Mouse (Mus musculus) hindbrain, embryonic 11.5 days (tissue): ENCODE measurements around the gene Gabrb3. TPM values are rescaled to one million over a fixed set of nuclear protein-coding genes. Genes with fewer than 3 reads are reported as not detected.

Source experiments
- ATAC-seq: fragments of 200-750 bp; cut with Nextera tagmentation; 2 replicates; pipeline ENCODE4 v1.8.0; 2017; ENCODE audit warnings: mild to moderate bottlenecking, moderate TSS enrichment, moderate library complexity; ENCODE audit not compliant: low FRiP score
- DNase-seq: peaks from one replicate; pipeline ENCODE4 v3.0.0-alpha.2; 2015; ENCODE audit warnings: low spot score
- H3K27ac ChIP-seq: fragments of 300-500 bp; sonication (generic); 2 replicates; pipeline ENCODE4 v1.5.1; 2014; ENCODE audit warnings: mild to moderate bottlenecking, low read depth, low read length
- H3K27me3 ChIP-seq: fragments of 300-500 bp; sonication (generic); 2 replicates; pipeline ENCODE4 v1.6.1; 2014; ENCODE audit warnings: mild to moderate bottlenecking, low read length, moderate library complexity, mixed read lengths; ENCODE audit not compliant: control insufficient read depth, insufficient read depth
- H3K36me3 ChIP-seq: fragments of 300-500 bp; sonication (generic); 2 replicates; pipeline ENCODE4 v1.6.1; 2014; ENCODE audit warnings: mild to moderate bottlenecking, low read length, moderate library complexity, mixed read lengths; ENCODE audit not compliant: control insufficient read depth, insufficient read depth
- H3K4me1 ChIP-seq: fragments of 300-500 bp; sonication (generic); replicated peaks from 2 replicates; pipeline ENCODE4 v1.6.1; 2014; ENCODE audit warnings: low read length, mixed read lengths; ENCODE audit not compliant: control insufficient read depth, insufficient read depth
- H3K4me2 ChIP-seq: fragments of 300-500 bp; sonication (generic); replicated peaks from 2 replicates; pipeline ENCODE4 v1.6.1; 2014; ENCODE audit warnings: mild to moderate bottlenecking, low read depth, low read length
- H3K4me3 ChIP-seq: fragments of 300-500 bp; sonication (generic); 2 replicates; pipeline ENCODE4 v1.5.1; 2014; ENCODE audit warnings: low read depth, low read length
- H3K9ac ChIP-seq: fragments of 300-500 bp; sonication (generic); 2 replicates; pipeline ENCODE4 v1.6.1; 2014; ENCODE audit warnings: low read depth, low read length
- H3K9me3 ChIP-seq: fragments of 300-500 bp; sonication (generic); 2 replicates; pipeline ENCODE4 v1.6.1; 2016; ENCODE audit warnings: low read length; ENCODE audit not compliant: control insufficient read depth
- WGBS: fragments of 180-500 bp; shearing (Covaris S2); extraction: QIAGEN DNeasy Blood & Tissue Kit; methylation state at CpG from one replicate; pipeline ENCODE4 v1.1.7; 2014; 5-methylcytosine and 5-hydroxymethylcytosine counted together
- polyA plus RNA-seq: library from polyadenylated mRNA; unstranded; fragments of >200 nt; fragmentation: Nextera tagmentation; extraction: Ambion mirVana; gene quantifications from 2 replicates; pipeline ENCODE4 v1.2.1, GENCODE M21; 2014

Gabrb3 gene
- polyA plus RNA-seq, 1 experiment from 2014 or later, result 14.5 TPM

DNA sequence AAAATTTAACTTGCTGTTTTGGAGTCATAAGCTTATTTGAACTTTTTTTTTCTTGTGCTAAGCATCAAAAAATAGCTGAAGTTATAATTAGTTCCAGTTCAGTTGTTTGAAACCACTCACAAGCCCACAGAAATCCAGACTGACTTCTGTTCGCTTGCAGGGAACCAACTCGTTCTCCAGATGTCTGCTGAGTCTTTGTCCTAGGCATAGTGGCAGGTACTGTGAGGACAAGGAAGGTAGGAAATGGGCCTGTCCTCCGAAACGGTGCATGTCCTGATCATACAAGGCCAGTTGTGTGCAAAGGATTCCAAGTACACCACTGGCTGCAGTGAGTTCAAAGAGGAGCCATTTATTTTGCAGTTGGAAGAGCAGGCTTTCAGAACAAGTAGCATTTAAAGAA is 215.5 kb downstream of the Gabrb3 start:
- Histone ChIP-seq H3K27ac (no peak overlapping the region), H3K4me2 (no peak overlapping the region), H3K9me3 (no peaks in the 10 kb centered on the region), H3K27me3 (no peaks in the 10 kb centered on the region), H3K4me3 (no peak overlapping the region), H3K4me1 (no peaks in the 10 kb centered on the region), H3K36me3 (no peaks in the 10 kb centered on the region), H3K9ac (no peak overlapping the region)
- ATAC-seq (no peak), DNase-seq (no peak)
- 70% methylated on average over 4 of the region's 4 CpGs for WGBS

DNA sequence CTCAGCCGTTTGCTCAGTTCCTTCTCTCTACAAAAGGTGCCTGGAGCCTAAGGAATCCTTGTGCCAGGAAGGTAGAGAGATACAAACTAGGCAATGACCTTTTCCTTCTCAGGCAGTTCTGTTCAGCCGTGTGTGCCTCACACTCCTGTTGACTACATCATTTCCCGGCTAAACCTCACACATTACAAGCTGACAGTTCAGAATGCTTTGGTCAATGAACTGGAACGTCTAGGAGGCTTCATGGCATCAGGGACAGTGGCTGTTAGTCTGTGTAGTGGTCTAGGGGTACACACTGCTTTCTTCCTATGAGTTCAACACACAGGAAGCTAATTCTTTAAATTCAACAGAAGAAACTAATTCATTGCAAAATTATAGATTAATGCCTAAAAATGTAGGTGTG is 216.2 kb downstream of the Gabrb3 start:
- no peak for ATAC-seq
- no peak overlapping the region for H3K27ac ChIP-seq
- H3K4me3 ChIP-seq, result no peak overlapping the region
- no peaks in the 10 kb centered on the region for H3K4me1 ChIP-seq
- no peaks in the 10 kb centered on the region for H3K9me3 ChIP-seq
- H3K36me3 ChIP-seq, result no peaks in the 10 kb centered on the region
- WGBS, result 61% methylated on average over 4 of the region's 4 CpGs
- H3K4me2 ChIP-seq, result no peak overlapping the region
- H3K27me3 ChIP-seq, result no peaks in the 10 kb centered on the region
- no peak overlapping the region for H3K9ac ChIP-seq
- no peak for DNase-seq

DNA sequence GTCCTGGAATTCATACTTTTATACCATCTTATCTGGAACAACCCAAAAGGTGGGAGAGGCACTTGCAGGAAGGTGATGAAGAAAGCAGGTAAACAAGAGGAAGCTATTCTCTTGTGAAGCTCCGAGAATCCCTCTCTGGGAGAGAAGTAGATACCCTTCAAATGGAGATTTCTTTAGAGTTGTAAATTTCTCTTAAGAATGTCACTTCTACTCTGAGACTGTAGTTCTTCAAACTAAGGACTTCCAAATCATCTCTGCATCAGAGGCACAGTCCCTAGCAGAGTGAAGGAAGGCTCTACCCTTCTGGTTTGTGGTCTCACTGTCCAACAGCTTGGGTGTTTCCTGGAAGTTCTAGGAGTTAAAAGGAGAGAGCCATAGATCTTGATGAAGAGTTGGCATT is 221.3 kb downstream of the Gabrb3 start:
- H3K9me3 ChIP-seq, result no peaks in the 10 kb centered on the region
- DNase-seq, result no peak
- ATAC-seq, result no peak
- no peaks in the 10 kb centered on the region for H3K36me3 ChIP-seq
- H3K9ac ChIP-seq, result no peak overlapping the region
- no peak overlapping the region for H3K4me3 ChIP-seq
- no peaks in the 10 kb centered on the region for H3K27me3 ChIP-seq
- no peak overlapping the region for H3K27ac ChIP-seq
- no peaks in the 10 kb centered on the region for H3K4me1 ChIP-seq
- H3K4me2 ChIP-seq, result no peak overlapping the region
- 57% methylated on average over 1 of the region's 1 CpGs for WGBS

DNA sequence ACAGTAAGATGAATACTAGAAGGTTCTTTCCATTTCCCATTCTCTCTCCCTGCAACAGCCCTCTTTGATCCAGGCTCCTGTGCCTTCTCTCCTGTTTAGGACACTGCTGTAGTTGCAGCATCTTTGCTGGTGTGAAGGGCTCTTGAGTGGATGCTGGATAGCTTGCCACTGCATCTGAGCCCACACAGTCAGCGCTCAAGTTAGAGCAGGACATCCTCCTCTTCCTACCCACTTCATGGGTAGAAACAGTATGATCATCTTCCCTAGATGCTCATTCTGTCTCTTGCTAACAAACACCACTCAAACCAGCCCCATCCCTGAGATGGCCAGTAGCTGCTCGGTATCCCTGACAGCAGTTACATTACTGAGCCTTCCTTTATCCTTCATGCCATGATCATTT is 227.9 kb downstream of the Gabrb3 start:
- Histone ChIP-seq H3K27me3 (no peaks in the 10 kb centered on the region), H3K4me1 (no peaks in the 10 kb centered on the region), H3K27ac (no peak overlapping the region), H3K4me2 (no peak overlapping the region), H3K4me3 (no peak overlapping the region), H3K36me3 (no peaks in the 10 kb centered on the region), H3K9ac (no peak overlapping the region), H3K9me3 (no peaks in the 10 kb centered on the region)
- DNase-seq, result no peak
- 71% methylated on average over 2 of the region's 2 CpGs for WGBS
- ATAC-seq, result no peak

DNA sequence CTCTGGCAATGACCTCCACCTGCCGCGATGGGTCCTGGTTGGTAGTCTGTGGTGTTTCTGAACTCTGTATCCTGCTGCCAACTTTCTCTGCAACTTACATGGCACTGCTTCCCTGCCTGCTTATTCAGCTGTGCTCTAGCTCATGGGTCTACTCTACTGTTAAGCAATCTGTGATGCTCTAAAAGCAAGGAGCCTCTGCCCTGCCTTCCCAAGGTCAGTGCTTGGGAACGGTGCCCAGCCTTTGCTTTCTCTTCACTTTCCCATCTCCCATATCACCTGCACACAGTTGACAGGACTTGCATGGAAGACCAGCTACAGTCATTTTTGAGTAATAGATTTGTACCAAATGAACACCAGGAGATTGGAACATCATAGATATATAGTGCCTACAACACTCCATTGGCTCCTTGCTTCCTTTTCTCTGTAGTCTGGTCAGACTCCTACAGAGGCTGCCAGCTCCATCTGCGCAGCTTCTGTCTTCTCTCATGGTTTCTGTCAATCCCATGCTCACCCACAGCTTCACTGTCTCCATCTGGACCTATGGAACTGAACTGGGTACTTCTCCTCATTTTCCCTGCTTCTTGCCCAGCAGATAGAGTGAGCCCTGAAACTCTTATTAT is 228.8 kb downstream of the Gabrb3 start:
- H3K27ac ChIP-seq, result no peak overlapping the region
- no peaks in the 10 kb centered on the region for H3K9me3 ChIP-seq
- H3K4me1 ChIP-seq, result no peaks in the 10 kb centered on the region
- H3K4me3 ChIP-seq, result no peak overlapping the region
- H3K9ac ChIP-seq, result no peak overlapping the region
- DNase-seq (no peak), ATAC-seq (no peak)
- no peaks in the 10 kb centered on the region for H3K27me3 ChIP-seq
- H3K36me3 ChIP-seq, result no peaks in the 10 kb centered on the region
- no peak overlapping the region for H3K4me2 ChIP-seq
- WGBS, result 92% methylated on average over 4 of the region's 4 CpGs

DNA sequence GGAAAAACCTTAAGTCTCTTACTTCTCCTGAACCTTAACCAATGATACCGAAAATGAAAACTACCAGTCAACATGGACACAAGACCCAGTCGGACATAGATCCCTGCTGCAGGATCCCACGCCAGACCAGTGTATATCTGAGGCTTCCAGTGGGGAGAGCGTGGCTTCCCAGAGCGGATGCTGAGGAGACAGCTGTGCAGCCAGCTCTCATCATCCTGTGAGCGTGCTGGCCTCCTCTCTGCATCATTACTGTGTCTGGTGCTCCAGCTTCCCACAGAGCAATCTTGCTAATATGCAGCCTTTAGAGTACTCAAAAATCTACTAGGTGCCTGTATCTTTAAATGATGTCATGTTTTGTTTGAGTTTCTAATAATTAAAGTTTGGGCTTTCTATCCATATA is 257.9 kb downstream of the Gabrb3 start:
- WGBS, result 82% methylated on average over 6 of the region's 6 CpGs
- H3K36me3 ChIP-seq, result no peaks in the 10 kb centered on the region
- H3K27me3 ChIP-seq, result no peaks in the 10 kb centered on the region
- H3K4me3 ChIP-seq, result no peak overlapping the region
- DNase-seq (no peak), ATAC-seq (0 out of 2 replicates have a peak, but pooled peaks have one; percentile 29)
- no peak overlapping the region for H3K9ac ChIP-seq
- no peak overlapping the region for H3K27ac ChIP-seq
- no peaks in the 10 kb centered on the region for H3K4me1 ChIP-seq
- H3K9me3 ChIP-seq, result no peaks in the 10 kb centered on the region
- no peak overlapping the region for H3K4me2 ChIP-seq

DNA sequence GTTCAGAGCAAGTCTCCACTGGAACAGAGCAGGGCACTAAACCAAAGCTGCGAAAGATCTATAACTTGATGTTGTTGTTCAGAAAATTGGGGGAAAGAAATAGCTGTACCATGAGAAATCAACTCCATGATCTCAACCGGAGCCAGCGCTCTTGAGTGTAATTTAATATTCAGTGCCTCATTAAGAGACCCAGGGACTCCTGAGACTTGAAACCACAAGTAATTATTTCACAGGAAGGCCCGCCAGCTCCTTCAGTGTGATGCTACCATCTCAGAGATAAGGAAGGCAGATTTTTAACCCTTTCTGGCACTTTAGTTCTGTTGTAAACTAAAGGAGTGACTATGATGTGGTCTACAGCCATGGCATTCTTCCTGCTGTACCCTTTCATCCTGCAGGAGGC is 270.3 kb downstream of the Gabrb3 start:
- ATAC-seq (no peak), DNase-seq (no peak)
- no peaks in the 10 kb centered on the region for H3K9me3 ChIP-seq
- WGBS, result 80% methylated on average over 4 of the region's 4 CpGs
- H3K36me3 ChIP-seq, result no peaks in the 10 kb centered on the region
- H3K4me3 ChIP-seq, result no peak overlapping the region
- no peaks in the 10 kb centered on the region for H3K27me3 ChIP-seq
- H3K9ac ChIP-seq, result no peak overlapping the region
- H3K4me2 ChIP-seq, result no peak overlapping the region
- H3K4me1 ChIP-seq, result no peaks in the 10 kb centered on the region
- H3K27ac ChIP-seq, result no peak overlapping the region

DNA sequence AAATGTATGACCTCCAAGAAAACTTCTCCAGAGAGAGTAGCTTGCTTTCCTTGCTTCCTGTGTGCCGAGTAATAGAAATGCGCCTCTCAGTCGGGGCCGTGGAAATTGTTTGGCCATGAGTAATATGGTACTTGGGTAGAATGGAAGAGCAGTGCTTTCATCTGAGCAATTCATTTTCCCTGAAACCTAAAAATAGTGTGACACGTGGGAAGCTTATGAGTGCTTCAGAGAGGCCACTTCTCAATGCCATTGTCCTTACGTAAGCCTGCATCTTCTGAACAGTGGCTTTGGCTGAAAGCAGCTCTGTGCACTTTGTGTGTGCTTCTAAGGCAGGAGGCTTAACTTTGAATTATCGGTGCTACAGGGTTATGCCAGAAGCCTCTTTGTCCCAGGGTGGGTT is 280.9 kb downstream of the Gabrb3 start:
- 90% methylated on average over 7 of the region's 7 CpGs for WGBS
- Histone ChIP-seq H3K9me3 (no peaks in the 10 kb centered on the region), H3K4me3 (no peak overlapping the region), H3K4me1 (no peaks in the 10 kb centered on the region), H3K4me2 (no peak overlapping the region), H3K36me3 (no peaks in the 10 kb centered on the region), H3K27ac (no peak overlapping the region), H3K27me3 (no peaks in the 10 kb centered on the region), H3K9ac (no peak overlapping the region)
- ATAC-seq (no peak), DNase-seq (no peak)

DNA sequence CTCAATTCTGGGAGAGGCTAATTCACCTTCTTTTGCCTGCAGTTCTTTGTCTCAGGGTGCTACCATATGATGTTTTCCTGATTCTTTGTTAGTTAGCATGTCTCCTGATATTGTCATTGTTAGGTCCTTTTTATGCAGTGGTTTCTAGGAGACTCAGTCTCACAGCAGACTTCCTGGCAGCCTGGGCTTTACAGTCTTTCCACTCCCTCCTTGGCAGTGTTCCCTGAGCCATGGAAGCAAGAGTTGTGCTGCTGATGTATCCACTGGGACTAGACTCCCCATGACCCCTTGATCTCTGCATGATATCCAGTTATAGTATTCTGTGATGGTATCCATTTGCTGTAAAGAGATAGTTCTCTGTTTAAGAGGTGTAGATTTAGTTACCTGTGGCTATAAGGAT is 281.6 kb downstream of the Gabrb3 start:
- H3K9me3 ChIP-seq, result no peaks in the 10 kb centered on the region
- no peak overlapping the region for H3K4me2 ChIP-seq
- no peak overlapping the region for H3K27ac ChIP-seq
- H3K9ac ChIP-seq, result no peak overlapping the region
- DNase-seq, result no peak
- H3K27me3 ChIP-seq, result no peaks in the 10 kb centered on the region
- no peak overlapping the region for H3K4me3 ChIP-seq
- no peak for ATAC-seq
- no peaks in the 10 kb centered on the region for H3K4me1 ChIP-seq
- H3K36me3 ChIP-seq, result no peaks in the 10 kb centered on the region
